Mouse (Mus musculus): Measurements from ENCODE around the gene Ndufaf2.

GRCm38 (mm10) chr13:108114257-108114656, 44.2 kb downstream of the Ndufaf2 start:
- TF ChIP-seq CTCF (IDR thresholded peaks at IDR 0.05; ENCODE audit: low read depth, low read length) (no peak), POLR2A (IDR thresholded peaks at IDR 0.05; ENCODE audit: borderline replicate concordance, low read depth, low read length) (no peak)

Data from bone marrow macrophage, adult 2 months (primary cell).